Mouse (Mus musculus) hindbrain, embryonic 14.5 days (tissue): ENCODE measurements around the gene Crebl2. TPM values are rescaled to one million over a fixed set of nuclear protein-coding genes. Genes with fewer than 3 reads are reported as not detected.

Experiments
- ATAC-seq: fragments of 200-750 bp; cut with Nextera tagmentation; 2 replicates; pipeline ENCODE4 v1.8.0; 2017; ENCODE audit warnings: moderate number of reproducible peaks, mild to moderate bottlenecking, moderate TSS enrichment, moderate library complexity; ENCODE audit not compliant: low FRiP score
- DNase-seq: peaks from one replicate; pipeline ENCODE4 v3.0.0-alpha.2; 2015; ENCODE audit warnings: low spot score
- H3K27ac ChIP-seq: fragments of 300-500 bp; sonication (generic); 2 replicates; pipeline ENCODE4 v1.5.1; 2014; ENCODE audit warnings: mild to moderate bottlenecking, moderate library complexity
- H3K27me3 ChIP-seq: fragments of 300-500 bp; sonication (generic); 2 replicates; pipeline ENCODE4 v1.6.1; 2014; ENCODE audit warnings: mild to moderate bottlenecking, low read length, mixed read lengths; ENCODE audit not compliant: control insufficient read depth, insufficient read depth
- H3K36me3 ChIP-seq: fragments of 300-500 bp; sonication (generic); replicated peaks from 2 replicates; pipeline ENCODE4 v1.6.1; 2014; ENCODE audit not compliant: control insufficient read depth, insufficient read depth
- H3K4me1 ChIP-seq: fragments of 300-500 bp; sonication (generic); replicated peaks from 2 replicates; pipeline ENCODE4 v1.6.1; 2014; ENCODE audit warnings: antibody characterized with exemption, low read length, mixed read lengths; ENCODE audit not compliant: control insufficient read depth, insufficient read depth
- H3K4me2 ChIP-seq: fragments of 300-500 bp; sonication (generic); replicated peaks from 2 replicates; pipeline ENCODE4 v1.6.1; 2014; ENCODE audit warnings: mild to moderate bottlenecking, moderate library complexity
- H3K4me3 ChIP-seq: fragments of 300-500 bp; sonication (generic); replicated peaks from 2 replicates; pipeline ENCODE4 v1.5.1; 2014; ENCODE audit warnings: mild to moderate bottlenecking, low read length
- H3K9ac ChIP-seq: fragments of 300-500 bp; sonication (generic); 2 replicates; pipeline ENCODE4 v1.6.1; 2014
- H3K9me3 ChIP-seq: fragments of 300-500 bp; sonication (generic); 2 replicates; pipeline ENCODE4 v1.6.1; 2016; ENCODE audit warnings: low read length; ENCODE audit not compliant: control insufficient read depth
- whole genome bisulfite sequencing: fragments of 180-500 bp; shearing (Covaris S2); extraction: QIAGEN DNeasy Blood & Tissue Kit; methylation state at CpG from one replicate; pipeline ENCODE4 v1.1.7; 2014; 5-methylcytosine and 5-hydroxymethylcytosine counted together
- polyA plus RNA-seq: library from polyadenylated mRNA; unstranded; fragments of >200 nt; fragmentation: Nextera tagmentation; extraction: Ambion mirVana; gene quantifications from 2 replicates; pipeline ENCODE4 v1.2.1, GENCODE M21; 2014

The Crebl2 gene
- polyA plus RNA-seq, 1 experiment from 2014 or later: 3.3 TPM

GRCm38 (mm10) chr6:134846308-134846707 lies 16.4 kb downstream of the Crebl2 start:
- DNase-seq: no peak
- no peak overlapping the region for H3K9ac ChIP-seq
- WGBS: 83% methylated on average over 6 of the region's 6 CpGs
- H3K4me2 ChIP-seq: no peak overlapping the region
- no peaks in the 10 kb centered on the region for H3K9me3 ChIP-seq
- H3K4me1 ChIP-seq: no peaks in the 10 kb centered on the region
- H3K27ac ChIP-seq: no peak overlapping the region
- H3K4me3 ChIP-seq: no peak overlapping the region
- H3K27me3 ChIP-seq: no peaks in the 10 kb centered on the region
- H3K36me3 ChIP-seq: peaks cover 14% of the 10 kb centered on the region
- no peak for ATAC-seq

GRCm38 (mm10) chr6:134847550-134847949 lies 17.6 kb downstream of the Crebl2 start:
- ATAC-seq (no peak), DNase-seq (no peak)
- no peak overlapping the region for H3K4me2 ChIP-seq
- no peak overlapping the region for H3K4me3 ChIP-seq
- H3K4me1 ChIP-seq: no peaks in the 10 kb centered on the region
- no peaks in the 10 kb centered on the region for H3K27me3 ChIP-seq
- no peaks in the 10 kb centered on the region for H3K9me3 ChIP-seq
- WGBS: 91% methylated on average over 4 of the region's 4 CpGs
- H3K36me3 ChIP-seq: peaks cover 26% of the 10 kb centered on the region
- H3K9ac ChIP-seq: no peak overlapping the region
- no peak overlapping the region for H3K27ac ChIP-seq

GRCm38 (mm10) chr6:134848197-134848890 lies 18.4 kb downstream of the Crebl2 start:
- no peak overlapping the region for H3K4me2 ChIP-seq
- ATAC-seq: no peak
- WGBS: 85% methylated on average over 5 of the region's 5 CpGs
- no peak overlapping the region for H3K27ac ChIP-seq
- no peak for DNase-seq
- H3K27me3 ChIP-seq: no peaks in the 10 kb centered on the region
- H3K4me1 ChIP-seq: no peaks in the 10 kb centered on the region
- no peak overlapping the region for H3K9ac ChIP-seq
- H3K36me3 ChIP-seq: peaks cover 29% of the 10 kb centered on the region
- no peaks in the 10 kb centered on the region for H3K9me3 ChIP-seq
- no peak overlapping the region for H3K4me3 ChIP-seq

GRCm38 (mm10) chr6:134849461-134849860 lies 19.5 kb downstream of the Crebl2 start:
- ATAC-seq: no peak
- Histone ChIP-seq H3K36me3 (peaks cover 33% of the 10 kb centered on the region), H3K4me3 (no peak overlapping the region), H3K27ac (no peak overlapping the region), H3K4me1 (no peaks in the 10 kb centered on the region), H3K9ac (no peak overlapping the region), H3K4me2 (no peak overlapping the region), H3K27me3 (no peaks in the 10 kb centered on the region), H3K9me3 (no peaks in the 10 kb centered on the region)
- WGBS: 79% methylated on average over 2 of the region's 2 CpGs
- no peak for DNase-seq

- no peak overlapping the region for H3K4me3 ChIP-seq
- H3K4me2 ChIP-seq: no peak overlapping the region
- no peak overlapping the region for H3K27ac ChIP-seq
- peaks cover 33% of the 10 kb centered on the region for H3K36me3 ChIP-seq
- H3K9ac ChIP-seq: no peak overlapping the region
- DNase-seq: no peak
- no peak for ATAC-seq
- H3K4me1 ChIP-seq: no peaks in the 10 kb centered on the region
- H3K27me3 ChIP-seq: no peaks in the 10 kb centered on the region
- no peaks in the 10 kb centered on the region for H3K9me3 ChIP-seq
- WGBS: 81% methylated on average over 3 of the region's 3 CpGs
Measured at GRCm38 (mm10) chr6:134849985-134850384, 20.0 kb downstream of the Crebl2 start.

GRCm38 (mm10) chr6:134854782-134855181 lies 24.8 kb downstream of the Crebl2 start:
- Histone ChIP-seq H3K9me3 (no peaks in the 10 kb centered on the region), H3K9ac (no peak overlapping the region), H3K27me3 (no peaks in the 10 kb centered on the region), H3K4me3 (no peak overlapping the region), H3K36me3 (peaks cover 39% of the 10 kb centered on the region), H3K4me2 (no peak overlapping the region), H3K4me1 (no peaks in the 10 kb centered on the region), H3K27ac (no peak overlapping the region)
- 74% methylated on average over 5 of the region's 5 CpGs for WGBS
- ATAC-seq (no peak), DNase-seq (no peak)

- Histone ChIP-seq H3K4me2 (no peak overlapping the region), H3K9me3 (no peaks in the 10 kb centered on the region), H3K36me3 (peaks cover 30% of the 10 kb centered on the region), H3K27ac (no peak overlapping the region), H3K27me3 (no peaks in the 10 kb centered on the region), H3K9ac (no peak overlapping the region), H3K4me1 (no peaks in the 10 kb centered on the region), H3K4me3 (no peak overlapping the region)
- WGBS: 92% methylated on average over 16 of the region's 16 CpGs
- ATAC-seq (no peak), DNase-seq (no peak)
Measured at GRCm38 (mm10) chr6:134855926-134856325, 26.0 kb downstream of the Crebl2 start.

- ATAC-seq (no peak), DNase-seq (no peak)
- no peak overlapping the region for H3K4me3 ChIP-seq
- H3K36me3 ChIP-seq: peaks cover 7% of the 10 kb centered on the region; the same call in 1 of the 2 replicates
- H3K27me3 ChIP-seq: no peaks in the 10 kb centered on the region
- H3K27ac ChIP-seq: no peak overlapping the region
- H3K9ac ChIP-seq: no peak overlapping the region
- 90% methylated on average over 6 of the region's 6 CpGs for WGBS
- no peak overlapping the region for H3K4me2 ChIP-seq
- H3K4me1 ChIP-seq: peaks cover 7% of the 10 kb centered on the region; the same call in 1 of the 2 replicates
- H3K9me3 ChIP-seq: no peaks in the 10 kb centered on the region
Measured at GRCm38 (mm10) chr6:134859021-134859420, 29.1 kb downstream of the Crebl2 start.

- no peak for ATAC-seq
- peaks cover 7% of the 10 kb centered on the region; the same call in 1 of the 2 replicates for H3K4me1 ChIP-seq
- WGBS: 77% methylated on average over 4 of the region's 4 CpGs
- H3K9ac ChIP-seq: no peak overlapping the region
- no peak for DNase-seq
- H3K27me3 ChIP-seq: no peaks in the 10 kb centered on the region
- H3K27ac ChIP-seq: no peak overlapping the region
- H3K4me2 ChIP-seq: no peak overlapping the region
- peaks cover 7% of the 10 kb centered on the region; the same call in 1 of the 2 replicates for H3K36me3 ChIP-seq
- no peak overlapping the region for H3K4me3 ChIP-seq
- no peaks in the 10 kb centered on the region for H3K9me3 ChIP-seq
Measured at GRCm38 (mm10) chr6:134860275-134860674, 30.3 kb downstream of the Crebl2 start.
